Mouse (Mus musculus): ENCODE measurements at regions not wholly inside any gene's neighbourhood (a gene's known extent, or its start where the extent isn't known, plus 50 kb on each side); places are given as distances from the start of the nearest gene placed in this dataset.
A peak's percentile ranks its signal among the peaks of the same experiment; 100 is the strongest.

GRCm38 (mm10) chr10:111784065-111784853 lies 188.2 kb upstream of the Krr1 start:
- no peak overlapping the region for H3K27ac ChIP-seq
- H3K36me3 ChIP-seq: no peaks in the 10 kb centered on the region
- no peak for ATAC-seq (ENCODE audit: insufficient read depth, low FRiP score, low read depth)
- no peak overlapping the region for H3K9ac ChIP-seq
- H3K9me3 ChIP-seq: no peaks in the 10 kb centered on the region
- H3K27me3 ChIP-seq (replicated peaks): no peaks in the 10 kb centered on the region
- H3K4me3 ChIP-seq (replicated peaks): no peak overlapping the region
- 50% methylated on average over 12 of the region's 12 CpGs for WGBS
- H3K4me1 ChIP-seq: 0 out of 2 replicates have a peak, but pooled peaks cover 8% of the 10 kb centered on the region
- H3K4me2 ChIP-seq: no peak overlapping the region

GRCm38 (mm10) chr10:111787175-111787574 lies 185.3 kb upstream of the Krr1 start:
- Histone ChIP-seq H3K9me3 (no peaks in the 10 kb centered on the region), H3K27me3 (replicated peaks) (no peaks in the 10 kb centered on the region), H3K27ac (no peak overlapping the region), H3K4me1 (0 out of 2 replicates have a peak, but pooled peaks cover 8% of the 10 kb centered on the region), H3K9ac (no peak overlapping the region), H3K4me2 (no peak overlapping the region), H3K36me3 (no peaks in the 10 kb centered on the region), H3K4me3 (replicated peaks) (no peak overlapping the region)
- 63% methylated on average over 9 of the region's 9 CpGs for WGBS
- ATAC-seq (ENCODE audit: insufficient read depth, low FRiP score, low read depth): no peak

- H3K9ac ChIP-seq: no peak overlapping the region
- ATAC-seq (ENCODE audit: insufficient read depth, low FRiP score, low read depth): no peak
- H3K4me2 ChIP-seq: no peak overlapping the region
- no peaks in the 10 kb centered on the region for H3K27me3 ChIP-seq (replicated peaks)
- H3K9me3 ChIP-seq: no peaks in the 10 kb centered on the region
- H3K36me3 ChIP-seq: no peaks in the 10 kb centered on the region
- H3K4me1 ChIP-seq: no peaks in the 10 kb centered on the region
- no peak overlapping the region for H3K4me3 ChIP-seq (replicated peaks)
- no peak overlapping the region for H3K27ac ChIP-seq
- 91% methylated on average over 9 of the region's 9 CpGs for WGBS
These were observed 183.2 kb upstream of the Krr1 start for GRCm38 (mm10) chr10:111789264-111789663.

GRCm38 (mm10) chr10:111790911-111791310 lies 181.6 kb upstream of the Krr1 start:
- H3K27me3 ChIP-seq (replicated peaks): no peaks in the 10 kb centered on the region
- no peak overlapping the region for H3K27ac ChIP-seq
- H3K9me3 ChIP-seq: no peaks in the 10 kb centered on the region
- no peak overlapping the region for H3K4me2 ChIP-seq
- no peak overlapping the region for H3K9ac ChIP-seq
- no peak overlapping the region for H3K4me3 ChIP-seq (replicated peaks)
- H3K4me1 ChIP-seq: no peaks in the 10 kb centered on the region
- ATAC-seq (ENCODE audit: insufficient read depth, low FRiP score, low read depth): no peak
- H3K36me3 ChIP-seq: no peaks in the 10 kb centered on the region
- 93% methylated on average over 2 of the region's 2 CpGs for WGBS

GRCm38 (mm10) chr10:111795056-111795455 lies 177.4 kb upstream of the Krr1 start:
- no peak for ATAC-seq (ENCODE audit: insufficient read depth, low FRiP score, low read depth)
- no peak overlapping the region for H3K4me2 ChIP-seq
- WGBS: 72% methylated on average over 5 of the region's 5 CpGs
- H3K27ac ChIP-seq: no peak overlapping the region
- H3K27me3 ChIP-seq (replicated peaks): no peaks in the 10 kb centered on the region
- no peaks in the 10 kb centered on the region for H3K36me3 ChIP-seq
- H3K4me1 ChIP-seq: no peaks in the 10 kb centered on the region
- H3K9ac ChIP-seq: no peak overlapping the region
- H3K9me3 ChIP-seq: no peaks in the 10 kb centered on the region
- no peak overlapping the region for H3K4me3 ChIP-seq (replicated peaks)

GRCm38 (mm10) chr10:111795756-111796155 lies 176.7 kb upstream of the Krr1 start:
- no peaks in the 10 kb centered on the region for H3K9me3 ChIP-seq
- no peak overlapping the region for H3K4me2 ChIP-seq
- no peaks in the 10 kb centered on the region for H3K4me1 ChIP-seq
- H3K9ac ChIP-seq: no peak overlapping the region
- no peaks in the 10 kb centered on the region for H3K27me3 ChIP-seq (replicated peaks)
- ATAC-seq (ENCODE audit: insufficient read depth, low FRiP score, low read depth): peak; percentile 56
- H3K4me3 ChIP-seq (replicated peaks): no peak overlapping the region
- no peaks in the 10 kb centered on the region for H3K36me3 ChIP-seq
- 29% methylated on average over 3 of the region's 3 CpGs for WGBS
- H3K27ac ChIP-seq: peak overlapping the region; percentile 2; the same call in 1 of the 2 replicates

GRCm38 (mm10) chr10:111798851-111799281 lies 173.6 kb upstream of the Krr1 start:
- WGBS: 77% methylated on average over 7 of the region's 7 CpGs
- Histone ChIP-seq H3K27ac (no peak overlapping the region), H3K27me3 (replicated peaks) (no peaks in the 10 kb centered on the region), H3K4me1 (no peaks in the 10 kb centered on the region), H3K9me3 (no peaks in the 10 kb centered on the region), H3K4me3 (replicated peaks) (no peak overlapping the region), H3K9ac (no peak overlapping the region), H3K36me3 (no peaks in the 10 kb centered on the region), H3K4me2 (no peak overlapping the region)
- no peak for ATAC-seq (ENCODE audit: insufficient read depth, low FRiP score, low read depth)

GRCm38 (mm10) chr10:111799850-111800589 lies 172.4 kb upstream of the Krr1 start:
- Histone ChIP-seq H3K4me1 (no peaks in the 10 kb centered on the region), H3K36me3 (no peaks in the 10 kb centered on the region), H3K4me2 (no peak overlapping the region), H3K27me3 (replicated peaks) (no peaks in the 10 kb centered on the region), H3K4me3 (replicated peaks) (no peak overlapping the region), H3K27ac (no peak overlapping the region), H3K9me3 (no peaks in the 10 kb centered on the region), H3K9ac (no peak overlapping the region)
- 70% methylated on average over 14 of the region's 14 CpGs for WGBS
- ATAC-seq (ENCODE audit: insufficient read depth, low FRiP score, low read depth): no peak

- H3K9me3 ChIP-seq: no peaks in the 10 kb centered on the region
- no peaks in the 10 kb centered on the region for H3K4me1 ChIP-seq
- no peak for ATAC-seq (ENCODE audit: insufficient read depth, low FRiP score, low read depth)
- H3K27ac ChIP-seq: no peak overlapping the region
- no peak overlapping the region for H3K4me3 ChIP-seq (replicated peaks)
- 88% methylated on average over 3 of the region's 3 CpGs for WGBS
- no peaks in the 10 kb centered on the region for H3K36me3 ChIP-seq
- no peak overlapping the region for H3K4me2 ChIP-seq
- H3K27me3 ChIP-seq (replicated peaks): no peaks in the 10 kb centered on the region
- H3K9ac ChIP-seq: no peak overlapping the region
These were observed 171.9 kb upstream of the Krr1 start for GRCm38 (mm10) chr10:111800590-111800935.

- Histone ChIP-seq H3K27me3 (replicated peaks) (no peaks in the 10 kb centered on the region), H3K4me3 (replicated peaks) (no peak overlapping the region), H3K4me1 (no peaks in the 10 kb centered on the region), H3K36me3 (no peaks in the 10 kb centered on the region), H3K9ac (no peak overlapping the region), H3K27ac (no peak overlapping the region), H3K4me2 (no peak overlapping the region), H3K9me3 (no peaks in the 10 kb centered on the region)
- WGBS: 44% methylated on average over 12 of the region's 12 CpGs
- ATAC-seq (ENCODE audit: insufficient read depth, low FRiP score, low read depth): 0 out of 2 replicates have a peak, but pooled peaks have one; percentile 31
These were observed 171.3 kb upstream of the Krr1 start for GRCm38 (mm10) chr10:111801021-111801793.

- Histone ChIP-seq H3K9ac (no peak overlapping the region), H3K4me1 (no peaks in the 10 kb centered on the region), H3K9me3 (no peaks in the 10 kb centered on the region), H3K4me2 (no peak overlapping the region), H3K36me3 (no peaks in the 10 kb centered on the region), H3K27me3 (replicated peaks) (no peaks in the 10 kb centered on the region), H3K27ac (no peak overlapping the region), H3K4me3 (replicated peaks) (no peak overlapping the region)
- ATAC-seq (ENCODE audit: insufficient read depth, low FRiP score, low read depth): peak; percentile 18; the same call in 1 of the 2 replicates
- WGBS: 44% methylated on average over 12 of the region's 12 CpGs
These were observed 170.6 kb upstream of the Krr1 start for GRCm38 (mm10) chr10:111801794-111802359.

Data from stomach, embryonic 15.5 days (tissue).